Mouse (Mus musculus): ENCODE data around the gene Cacna2d4. TPM values are rescaled to one million over a fixed set of nuclear protein-coding genes. Genes with fewer than 3 reads are reported as not detected.

Cacna2d4 gene
- total RNA-seq, 2 experiments from 2014 or later, result 0.86 to 1.0 TPM

DNA sequence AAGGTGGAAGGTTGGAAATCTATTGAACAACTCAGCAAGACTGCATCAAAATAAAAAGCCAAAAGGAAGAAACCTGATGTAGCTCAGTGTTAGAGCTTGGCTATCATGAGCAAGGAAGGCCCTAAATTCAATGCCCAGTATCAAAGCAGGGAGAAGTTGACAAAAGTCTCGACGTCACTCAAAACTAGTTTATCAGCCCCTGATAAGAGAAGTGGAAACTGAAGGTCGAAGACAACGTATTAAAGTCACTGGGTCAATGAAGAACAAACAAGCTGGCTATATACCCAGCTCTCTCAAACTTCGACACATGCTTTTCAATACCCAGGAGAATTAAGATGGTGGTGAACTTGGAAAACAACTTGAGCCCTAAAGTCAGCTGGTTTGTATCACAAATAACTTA lies 135.9 kb downstream of the Cacna2d4 start:
- intact Hi-C loops (cut with DNase I; ENCODE audit: low total_unique reads), result no loop called here
- DNase-seq, result no peak

DNA sequence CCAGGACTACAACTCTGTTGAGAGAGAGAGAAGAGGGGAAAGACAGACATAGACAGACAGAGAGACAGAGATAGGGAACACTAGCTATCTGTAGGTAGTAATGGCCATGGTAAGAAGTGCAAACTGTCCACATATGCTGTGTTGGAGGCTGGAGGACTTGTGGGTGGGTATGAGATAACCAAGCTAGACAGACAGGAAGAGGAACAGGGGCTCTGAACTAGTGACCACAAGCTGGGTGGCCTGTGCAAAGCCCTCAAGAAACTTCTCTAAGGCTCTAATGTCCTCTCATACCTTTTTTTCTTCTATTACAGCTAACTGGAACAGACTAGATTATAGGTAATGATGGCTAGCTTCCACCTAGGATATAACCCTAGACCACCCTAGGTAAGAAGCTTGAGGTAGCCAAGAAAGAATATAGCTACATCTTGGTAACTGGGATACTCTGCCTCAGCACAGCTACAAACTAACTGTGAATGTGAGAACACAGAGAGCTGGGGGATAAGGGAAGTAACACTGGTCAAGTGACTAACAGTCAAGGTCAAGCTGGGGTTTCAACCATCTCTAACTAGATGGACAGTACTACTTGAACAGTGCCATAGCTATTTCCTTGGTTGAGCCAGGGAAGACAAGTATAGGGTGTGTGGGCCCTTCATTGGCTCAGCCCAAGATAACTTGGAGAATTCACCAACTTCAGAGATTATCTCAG lies 136.8 kb downstream of the Cacna2d4 start:
- intact Hi-C loops (cut with DNase I; ENCODE audit: low total_unique reads), result no loop called here

DNA sequence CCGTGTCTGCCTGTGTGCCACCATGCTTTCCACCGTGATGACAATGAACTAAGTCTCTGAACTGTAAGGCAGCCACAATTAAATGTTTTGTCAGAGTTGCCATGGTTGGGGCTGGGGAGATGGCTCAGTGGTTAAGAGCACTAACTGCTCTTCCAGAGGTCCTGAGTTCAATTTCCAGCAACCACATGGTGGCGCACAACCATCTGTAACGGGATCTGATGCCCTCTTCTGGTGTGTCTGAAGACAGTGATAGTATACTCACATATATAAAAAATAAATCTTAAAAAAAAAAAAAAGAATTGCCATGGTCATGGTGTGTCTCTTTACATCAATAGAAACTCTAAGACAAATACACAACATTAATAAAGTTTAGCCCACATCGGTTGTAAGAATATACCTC lies 138.7 kb downstream of the Cacna2d4 start:
- intact Hi-C loops (cut with DNase I; ENCODE audit: low total_unique reads), result no loop called here
- no peak for DNase-seq

More for the DNA sequence above, 136.8 kb downstream of the Cacna2d4 start:
- no peak for DNase-seq

DNA sequence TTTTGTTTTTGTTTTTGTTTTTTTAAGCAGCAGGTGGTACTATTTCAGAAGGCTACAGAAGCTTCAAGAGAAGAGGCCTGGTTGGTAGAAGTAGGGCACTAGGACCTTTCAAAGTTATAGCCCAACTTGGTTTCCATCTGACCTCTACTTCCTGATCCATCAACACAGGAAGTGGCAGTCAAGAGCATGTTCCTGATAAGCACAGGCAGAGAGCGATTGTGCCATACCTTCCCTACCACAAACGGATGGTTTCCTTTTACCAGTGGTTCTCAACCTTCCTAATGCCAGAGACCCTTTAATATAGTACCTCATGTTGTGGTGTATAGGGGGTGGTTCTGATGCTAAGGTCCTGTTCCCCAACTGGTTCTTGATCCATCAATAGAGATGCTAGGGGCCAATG lies 141.3 kb downstream of the Cacna2d4 start:
- intact Hi-C loops (cut with DNase I; ENCODE audit: low total_unique reads), result no loop called here

DNA sequence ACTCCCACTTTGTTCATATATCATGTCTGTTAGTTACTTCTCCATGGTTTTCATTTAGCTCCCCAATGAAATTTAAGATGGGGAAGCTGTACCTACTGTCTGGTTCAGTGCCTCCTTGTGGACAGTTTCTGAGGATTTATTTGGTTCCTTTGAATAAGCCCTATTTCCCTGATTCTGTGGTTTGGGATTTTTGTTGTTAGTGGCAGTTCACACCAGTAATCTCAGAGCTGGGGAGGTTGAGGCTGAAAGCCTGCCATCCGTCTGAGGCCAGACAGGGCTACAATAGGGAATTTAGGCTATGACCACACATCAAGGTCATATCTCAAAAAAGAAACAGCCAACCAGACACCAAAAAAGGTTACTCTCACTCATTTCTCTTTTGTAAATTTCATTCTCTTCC lies 142.3 kb downstream of the Cacna2d4 start:
- DNase-seq, result no peak
- intact Hi-C loops (cut with DNase I; ENCODE audit: low total_unique reads), result no loop called here

More for the DNA sequence above, 141.3 kb downstream of the Cacna2d4 start:
- DNase-seq, result no peak

DNA sequence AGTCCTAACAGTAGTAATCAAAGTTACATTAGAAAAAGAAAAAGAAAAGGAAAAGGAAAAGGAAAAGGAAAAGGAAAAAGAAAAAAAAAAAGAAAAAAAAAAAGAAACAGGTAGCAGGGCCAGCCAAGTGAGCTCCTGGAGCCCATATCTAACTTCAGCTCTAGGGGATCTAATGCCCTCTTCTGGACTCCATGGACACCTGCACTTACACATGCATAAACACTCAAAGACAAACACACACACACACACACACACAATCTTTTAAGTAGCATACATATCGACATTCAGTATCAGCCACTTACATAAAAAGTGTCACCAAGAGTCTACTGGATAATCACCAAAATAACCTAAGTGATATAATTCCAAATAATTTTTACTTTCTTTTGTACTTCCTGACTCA lies 149.3 kb downstream of the Cacna2d4 start:
- intact Hi-C loops (cut with DNase I; ENCODE audit: low total_unique reads), result no loop called here
- no peak for DNase-seq

DNA sequence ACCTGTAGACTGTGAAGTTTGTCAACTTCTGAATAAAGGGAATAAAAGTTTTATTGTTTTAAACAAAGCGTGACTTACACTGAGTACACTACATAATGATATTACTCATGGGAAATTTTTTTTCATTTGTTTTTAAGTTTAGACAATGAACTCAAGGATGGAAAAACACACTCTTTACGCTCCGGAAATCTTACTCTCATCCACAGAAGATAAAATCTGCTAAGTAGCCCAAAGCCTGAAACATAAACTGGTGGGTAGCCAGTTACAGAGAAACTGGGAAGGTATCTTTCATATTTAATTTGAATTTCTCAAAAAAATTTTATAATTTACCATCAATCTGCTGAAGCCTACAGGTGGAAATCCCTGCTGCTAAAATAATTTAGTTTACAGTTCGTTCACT lies 150.1 kb downstream of the Cacna2d4 start:
- no peak for DNase-seq
- intact Hi-C loops (cut with DNase I; ENCODE audit: low total_unique reads), result no loop called here

DNA sequence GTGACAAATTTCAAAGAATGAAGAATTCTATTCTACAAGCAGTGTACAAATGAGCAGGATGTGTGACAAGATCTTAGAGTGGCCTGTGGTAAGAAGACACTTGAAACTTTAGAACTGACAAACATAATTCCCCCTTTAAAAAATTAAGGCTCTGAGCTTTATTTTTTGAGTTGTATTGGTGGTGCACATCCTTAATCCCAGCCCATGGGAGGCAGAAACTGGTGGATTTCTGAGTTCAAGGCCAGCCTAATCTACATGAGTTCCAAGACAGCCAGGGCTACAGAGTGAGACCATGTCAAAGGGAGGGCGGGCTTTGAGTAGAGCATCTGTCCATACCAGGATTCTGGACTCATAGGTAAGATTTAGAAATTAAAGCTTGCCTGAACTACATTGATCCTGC lies 150.5 kb downstream of the Cacna2d4 start:
- intact Hi-C loops (cut with DNase I; ENCODE audit: low total_unique reads), result no loop called here
- DNase-seq, result no peak

DNA sequence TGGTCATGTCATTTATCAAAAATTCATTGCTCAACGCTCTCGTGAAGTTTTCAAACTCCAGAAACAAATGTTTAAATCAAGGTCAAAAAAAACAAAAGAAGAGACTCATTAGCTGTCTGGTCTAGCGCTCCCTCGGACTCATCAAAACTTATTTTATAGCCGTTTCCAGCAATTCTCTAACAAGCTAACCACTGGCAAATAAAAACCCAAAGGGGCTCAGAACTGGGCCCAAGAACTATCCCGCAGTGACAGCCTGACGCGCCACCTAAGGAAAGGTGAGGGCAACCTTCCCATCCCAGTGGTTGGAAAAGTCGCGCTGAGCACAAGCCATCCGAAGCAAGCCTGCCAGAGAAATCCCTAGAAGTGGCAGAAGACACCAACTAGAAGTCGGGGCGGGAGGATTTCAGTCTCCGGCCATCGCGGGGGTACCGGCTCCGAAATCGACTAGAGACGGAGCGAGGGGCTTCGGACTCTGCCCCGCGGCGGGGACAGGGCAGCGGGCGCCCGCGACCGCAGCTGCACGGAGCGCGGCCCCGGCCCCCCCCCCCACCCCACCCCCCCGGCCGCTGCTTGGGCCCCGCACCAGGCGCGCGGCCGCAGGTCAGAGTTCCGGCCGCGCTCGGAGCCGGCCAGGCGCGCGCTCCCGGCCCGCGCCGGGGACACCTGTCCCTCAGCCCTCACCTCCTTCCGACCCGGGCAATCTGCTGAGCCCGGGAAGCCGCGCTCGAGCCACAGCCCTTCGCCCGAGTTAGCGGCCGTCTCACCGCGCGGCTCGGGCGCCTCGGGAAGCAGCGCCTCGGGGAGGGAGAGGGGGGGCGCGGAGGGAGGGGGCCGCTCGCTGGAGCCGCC lies 151.7 kb downstream of the Cacna2d4 start:
- intact Hi-C loops (cut with DNase I; ENCODE audit: low total_unique reads), result no loop called here
- peak; percentile 23 for DNase-seq

DNA sequence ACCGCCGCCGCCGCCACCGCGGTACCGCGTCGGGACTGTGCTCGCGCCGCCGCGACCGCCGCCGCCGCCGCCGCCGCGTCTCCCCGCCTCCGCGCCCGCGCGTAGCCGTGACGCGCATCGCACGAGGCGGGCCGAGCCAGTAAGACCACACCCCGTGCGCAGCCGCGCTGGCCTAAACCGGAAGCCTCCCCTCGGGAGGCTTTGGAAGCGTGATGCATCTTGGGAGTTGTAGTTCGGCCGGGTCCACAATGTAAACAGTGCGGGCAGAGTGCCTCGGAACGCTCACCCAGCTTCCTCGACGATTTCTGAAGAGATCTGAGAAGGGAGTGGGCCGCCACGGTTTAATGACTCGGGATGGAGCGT lies 152.3 kb downstream of the Cacna2d4 start:
- DNase-seq, result peak; percentile 95
- intact Hi-C loops (cut with DNase I; ENCODE audit: low total_unique reads), result no loop called here

DNA sequence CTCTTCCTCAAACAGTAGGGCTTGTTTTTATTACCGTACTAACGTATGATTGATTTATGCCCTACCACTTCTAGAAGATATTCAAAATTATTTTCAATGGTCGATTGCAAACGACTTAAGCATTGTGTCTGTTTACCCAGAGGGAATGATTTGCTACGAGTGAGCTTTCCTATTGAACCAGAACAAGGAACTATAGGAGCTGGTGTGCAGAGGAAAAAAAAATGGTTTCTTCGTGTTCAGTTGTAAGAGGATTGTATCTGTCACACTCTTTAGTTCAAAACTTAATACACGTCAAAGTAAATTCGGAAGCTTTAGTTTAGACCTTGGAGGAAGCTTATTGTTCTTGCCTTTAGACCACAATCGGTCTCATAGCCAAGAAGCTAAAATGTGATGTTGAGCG lies 152.8 kb downstream of the Cacna2d4 start:
- intact Hi-C loops (cut with DNase I; ENCODE audit: low total_unique reads), result no loop called here
- no peak for DNase-seq

DNA sequence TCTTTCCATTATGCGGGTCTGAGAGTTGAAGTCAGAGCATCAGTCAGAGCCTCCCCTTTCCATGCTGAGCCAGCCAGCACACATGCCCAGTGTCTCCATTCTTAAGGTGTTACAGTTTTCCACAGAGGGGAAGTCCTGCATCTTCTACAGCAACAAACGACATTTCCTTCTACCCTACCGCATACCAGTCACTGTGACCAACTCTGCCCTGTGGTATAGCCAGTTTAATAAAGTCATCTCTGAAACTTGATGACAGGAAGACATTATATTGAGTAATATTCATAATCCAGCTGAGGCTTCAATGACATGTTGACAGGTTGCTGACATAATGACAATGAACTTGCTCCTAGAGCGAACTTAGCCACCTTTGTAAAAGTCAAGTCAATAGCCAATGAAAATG lies 154.4 kb downstream of the Cacna2d4 start:
- intact Hi-C loops (cut with DNase I; ENCODE audit: low total_unique reads), result no loop called here

DNA sequence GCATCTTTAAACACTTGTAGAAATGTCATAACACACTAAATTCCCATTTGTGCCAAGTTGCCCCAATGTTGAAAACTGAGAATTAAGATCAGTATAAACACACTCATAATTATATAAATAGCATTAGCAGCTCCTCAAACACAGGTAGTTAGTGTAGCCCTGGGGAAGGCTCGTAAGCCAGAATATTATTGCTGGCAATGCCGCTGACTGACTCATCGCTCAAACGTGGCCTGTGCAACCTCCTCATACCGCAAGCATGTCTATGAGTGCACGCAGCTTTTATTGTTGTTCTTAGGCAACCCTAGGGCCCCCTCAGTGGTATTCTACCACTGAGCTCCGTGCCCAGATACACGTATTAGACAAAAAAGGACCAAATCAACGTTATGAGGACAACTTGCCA lies 156.5 kb downstream of the Cacna2d4 start:
- DNase-seq, result no peak
- intact Hi-C loops (cut with DNase I; ENCODE audit: low total_unique reads), result no loop called here

More for the DNA sequence above, 154.4 kb downstream of the Cacna2d4 start:
- DNase-seq, result no peak

DNA sequence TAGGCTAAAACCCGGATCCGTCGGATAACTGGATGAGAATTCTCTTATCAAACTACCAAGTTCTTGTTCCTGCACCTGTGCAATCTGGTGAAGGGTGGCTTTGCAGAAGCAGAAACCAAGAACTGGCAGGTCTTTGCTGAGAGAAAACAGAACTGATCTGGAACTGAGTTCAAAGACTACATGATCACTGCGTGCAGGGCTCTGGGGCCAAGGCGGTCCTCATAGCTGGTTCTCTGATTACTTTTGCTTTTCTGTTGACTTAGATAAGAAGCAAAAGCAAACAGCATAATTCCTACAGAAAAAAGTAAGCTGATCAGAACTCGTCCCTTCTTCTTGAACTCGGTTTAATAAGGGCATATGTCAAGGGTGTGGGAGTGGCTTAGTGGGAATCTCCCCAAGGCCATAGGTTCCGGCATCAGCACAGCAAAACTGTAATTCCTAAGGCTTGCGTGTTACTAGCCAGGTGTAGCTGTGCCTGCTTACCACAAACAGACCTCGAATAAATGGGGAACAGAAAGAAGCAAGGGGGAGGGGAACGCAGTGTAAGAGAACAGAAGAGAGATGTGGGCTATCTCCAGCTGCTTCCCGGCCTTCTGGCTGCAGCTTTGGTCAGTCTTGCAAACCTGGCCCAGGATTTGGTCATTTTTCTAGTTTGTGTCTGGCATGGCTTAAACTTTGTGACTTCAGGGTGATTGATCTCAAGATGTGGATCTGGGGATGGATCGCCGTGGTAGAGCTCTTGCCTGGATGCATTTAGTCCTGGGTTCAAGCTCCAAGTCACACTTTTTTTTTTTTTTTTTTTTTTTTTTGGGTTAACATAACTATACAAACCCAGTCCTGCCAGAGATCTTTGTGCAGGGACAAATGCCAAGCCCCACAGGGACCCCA lies 159.3 kb downstream of the Cacna2d4 start:
- intact Hi-C loops (cut with DNase I; ENCODE audit: low total_unique reads), result no loop called here

DNA sequence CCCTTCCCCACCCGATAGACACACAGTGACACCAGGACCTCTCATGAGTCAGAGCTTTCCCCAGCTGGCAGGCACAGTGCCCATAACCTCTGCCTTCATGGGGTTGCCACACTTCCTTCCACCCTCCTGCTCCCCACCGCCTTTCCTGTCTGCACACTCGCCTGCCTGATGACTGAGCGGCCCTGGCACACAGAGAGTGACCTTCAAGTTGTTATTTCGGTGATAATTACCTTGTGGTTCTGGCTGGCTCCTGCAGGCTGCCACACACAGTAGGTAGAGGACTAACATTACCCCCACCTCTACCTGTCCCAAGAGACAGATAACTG lies 159.9 kb downstream of the Cacna2d4 start:
- intact Hi-C loops (cut with DNase I; ENCODE audit: low total_unique reads), result no loop called here
- peak; percentile 67 for DNase-seq

More for the DNA sequence above, 159.3 kb downstream of the Cacna2d4 start:
- DNase-seq, result no peak

DNA sequence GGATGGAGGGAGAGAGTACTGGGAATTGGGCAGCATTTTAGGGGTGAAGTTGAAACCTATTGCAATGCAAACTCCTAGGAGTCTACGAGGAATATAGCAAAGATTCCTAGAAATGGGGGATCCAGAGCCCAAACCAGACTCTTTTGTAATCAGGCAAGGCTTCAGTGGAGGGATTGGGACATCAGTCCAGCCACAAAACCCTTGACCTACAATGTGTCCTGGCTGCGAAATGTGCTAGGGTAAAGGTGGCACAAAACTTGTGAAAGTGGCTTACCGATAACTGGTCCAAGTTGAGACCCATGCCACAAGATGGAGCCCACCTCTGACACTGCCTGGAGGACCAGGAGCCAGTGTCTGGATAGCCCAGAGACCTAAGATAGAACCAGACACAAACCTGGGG lies 163.0 kb downstream of the Cacna2d4 start:
- intact Hi-C loops (cut with DNase I; ENCODE audit: low total_unique reads), result no loop called here
- no peak for DNase-seq

DNA sequence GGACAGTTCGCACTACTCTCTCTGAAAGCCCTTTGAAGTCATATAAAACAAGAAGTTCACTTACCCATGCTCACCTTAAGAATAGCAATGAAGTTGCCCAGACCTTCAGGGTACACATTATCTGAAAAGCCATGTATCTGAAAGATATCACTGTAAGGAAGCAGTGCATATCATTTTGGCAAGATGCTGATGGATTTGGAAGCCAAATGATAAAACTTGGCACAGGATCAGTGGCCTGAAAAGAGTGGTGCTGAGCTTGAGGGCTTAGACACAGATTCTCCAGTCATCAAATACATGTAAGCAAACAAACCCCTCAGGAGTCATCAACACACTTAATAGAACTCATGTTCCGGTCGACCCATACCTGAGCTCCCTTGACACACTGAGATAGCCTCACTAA lies 164.3 kb downstream of the Cacna2d4 start:
- DNase-seq, result no peak
- intact Hi-C loops (cut with DNase I; ENCODE audit: low total_unique reads), result no loop called here

DNA sequence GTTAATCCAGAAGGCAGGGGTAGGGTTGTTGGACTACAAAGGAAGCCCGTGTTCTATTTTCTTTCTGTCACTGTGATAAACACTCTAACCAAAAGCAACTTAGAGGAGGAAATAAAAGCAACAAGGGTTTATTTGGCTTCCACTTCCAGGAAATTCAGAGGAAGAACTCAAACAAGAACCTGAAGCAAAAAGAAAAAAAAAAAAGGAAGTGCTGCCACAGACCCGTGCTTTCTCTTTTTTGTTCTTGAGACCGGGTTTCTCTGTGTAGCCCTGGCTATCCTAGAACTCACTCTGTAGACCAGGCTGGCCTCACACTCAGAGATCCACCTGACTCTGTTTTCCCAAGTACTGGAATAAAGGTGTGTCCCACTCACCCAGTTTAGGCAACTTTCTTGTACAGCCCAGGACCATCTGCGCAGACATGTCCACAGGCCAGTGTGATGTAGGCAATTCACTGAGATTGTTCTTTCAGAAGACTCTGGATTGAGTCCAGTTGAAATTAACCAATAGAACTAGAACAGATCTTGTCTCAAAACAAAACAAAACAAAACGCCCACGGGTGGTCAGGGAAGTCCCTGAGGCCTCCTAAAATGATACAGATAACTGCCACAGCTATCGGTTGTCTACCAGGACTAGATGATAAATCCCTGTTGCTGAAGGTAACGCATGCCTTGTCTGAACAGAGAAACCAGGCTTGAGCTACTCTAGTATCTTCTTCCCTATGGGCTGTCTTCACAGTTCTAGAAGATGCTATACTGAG lies 165.4 kb downstream of the Cacna2d4 start:
- no peak for DNase-seq
- intact Hi-C loops (cut with DNase I; ENCODE audit: low total_unique reads), result no loop called here
